Mouse (Mus musculus): Measurements from ENCODE around the gene Dapk3.

GRCm38 (mm10) chr10:81200141-81200540 lies 17.3 kb downstream of the Dapk3 start:
- TF ChIP-seq CTCF (conservative IDR thresholded peaks at IDR 0.05; ENCODE audit: low read length), result no peak
- TF ChIP-seq POU5F1 (IDR thresholded peaks at IDR 0.05; ENCODE audit: borderline replicate concordance, low read length), result no peak
